Mouse (Mus musculus) mouse embryonic stem cell (cell line): ENCODE results near the gene Siglec1.
"Not testable (repeated sequence)": the region's sequence is repeated elsewhere in the genome, so short reads cannot be mapped to it uniquely, and the experiment has no call there.

ENCODE experiments used
- in situ Hi-C, 2 experiments: fragments of 300-500 bp; cut with MboI; formaldehyde crosslinking; loops; 1 replicate in 1 of 2; 3 replicates in 1 of 2; pipeline ENCODE4 v1.14.3; 2019 to 2020; ENCODE audit warnings: low sequenced_read_pairs in 2 of 2, low pct_unique_long_range_greater_than_20kb in 1 of 2, mixed read lengths in 1 of 2; ENCODE audit not compliant: unreplicated experiment in 1 of 2

Gene Siglec1

DNA sequence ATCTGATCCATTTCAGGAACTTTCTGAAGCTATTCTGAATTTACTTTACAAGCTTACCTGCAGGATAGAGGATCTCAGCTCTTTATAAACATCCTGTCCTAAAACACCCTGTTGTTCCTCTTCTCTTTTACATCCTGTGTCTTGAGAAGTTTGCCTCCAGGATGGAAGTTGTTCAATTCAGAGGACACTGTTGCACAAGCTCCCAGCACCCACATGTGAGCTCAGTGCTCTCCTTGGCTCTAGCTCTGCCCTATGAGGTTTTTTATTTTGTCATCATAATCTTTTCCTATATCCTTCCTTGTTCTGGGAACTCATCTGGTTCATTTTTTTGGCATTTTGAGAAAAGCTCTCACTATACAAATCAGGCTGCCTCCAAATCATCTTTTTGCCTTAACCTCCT, 49.8 kb downstream of the Siglec1 start:
- in situ Hi-C loops: no loop called here

DNA sequence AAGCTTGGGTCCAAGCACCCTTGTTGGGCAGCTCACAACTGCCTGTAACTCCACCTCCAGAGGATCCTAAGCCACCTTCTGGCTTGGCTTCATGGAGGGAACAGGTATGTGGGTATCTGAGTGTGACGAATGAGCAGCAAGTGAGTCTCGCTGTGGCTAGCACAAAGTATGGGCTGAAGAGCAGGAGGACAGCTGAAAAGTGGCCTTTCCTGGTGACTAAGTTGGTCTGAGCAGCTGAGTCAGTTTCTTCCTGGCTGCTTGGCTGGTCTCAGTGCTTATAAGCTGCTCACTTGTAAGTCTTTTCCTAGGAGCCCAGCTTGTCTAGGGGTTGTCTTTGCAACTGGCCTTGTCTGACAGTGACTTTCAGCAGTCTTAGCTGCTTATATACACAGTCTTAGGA, 50.2 kb downstream of the Siglec1 start:
- in situ Hi-C loops: no loop called here

DNA sequence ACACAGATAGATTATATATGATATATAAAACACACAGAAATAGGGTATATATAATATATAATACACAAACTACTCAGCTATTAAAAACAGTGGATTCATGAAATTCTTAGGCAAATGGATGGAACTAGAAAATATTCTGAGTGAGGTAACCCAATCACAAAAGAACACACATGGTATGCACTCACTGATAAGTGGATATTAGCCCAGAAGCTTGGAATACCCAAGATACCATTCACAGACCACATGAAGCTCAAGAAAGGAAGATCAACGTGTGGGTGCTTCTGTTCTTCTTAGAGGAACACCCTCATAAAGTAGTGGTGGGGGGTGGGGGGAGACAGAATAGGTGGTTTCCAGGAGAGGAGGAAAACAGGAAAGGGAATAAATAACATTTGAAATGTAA, 55.2 kb downstream of the Siglec1 start:
- in situ Hi-C loops: not testable (repeated sequence)

- in situ Hi-C loops: no loop called here
Observed at GRCm38 (mm10) chr2:131030998-131031397, 55.6 kb downstream of the Siglec1 start.

GRCm38 (mm10) chr2:131030561-131030960, 56.0 kb downstream of the Siglec1 start:
- in situ Hi-C loops: no loop called here

GRCm38 (mm10) chr2:131029065-131029935, 57.3 kb downstream of the Siglec1 start:
- in situ Hi-C loops: no loop called here

DNA sequence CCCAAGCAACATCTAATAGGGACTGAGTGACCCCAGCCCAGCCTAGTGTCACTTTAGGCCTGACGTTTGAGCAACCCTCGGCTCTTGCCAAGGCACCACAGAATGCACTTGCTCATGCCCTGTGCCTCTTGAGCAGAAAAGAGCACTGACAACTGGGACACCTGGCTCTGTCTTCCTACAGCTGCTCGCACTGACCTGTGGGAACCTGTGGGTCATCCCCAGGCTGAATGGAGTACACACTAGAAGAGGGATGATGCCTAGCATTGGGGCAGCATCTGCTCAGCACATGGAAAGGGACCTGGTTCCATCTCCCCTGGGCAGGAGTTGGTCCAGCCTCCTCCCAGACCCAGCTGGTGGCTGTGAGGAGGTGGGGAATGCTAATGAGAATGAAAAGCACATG, 59.6 kb downstream of the Siglec1 start:
- in situ Hi-C loops: no loop called here

DNA sequence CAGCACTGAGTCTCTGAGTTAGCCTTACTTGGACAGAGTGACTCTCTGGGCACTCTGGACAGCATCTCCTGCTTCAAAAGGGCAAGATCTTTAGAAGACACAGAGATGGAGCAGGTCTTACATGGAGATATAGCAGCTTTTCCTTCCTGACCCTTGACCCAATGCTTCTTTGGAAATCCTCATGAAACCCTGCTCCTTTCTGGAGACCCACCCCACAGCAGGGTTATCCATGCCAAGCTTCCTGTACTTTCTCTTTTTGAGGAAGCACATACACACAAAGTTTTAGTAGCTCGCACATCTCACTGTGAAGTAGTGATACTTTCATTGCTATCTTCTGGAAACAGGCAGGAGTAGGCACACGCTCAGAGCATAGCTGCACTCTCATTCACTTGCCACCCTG, 61.3 kb downstream of the Siglec1 start:
- in situ Hi-C loops: no loop called here
